Mouse (Mus musculus): Measurements from ENCODE around the gene Rhox4e. TPM values are rescaled to one million over a fixed set of nuclear protein-coding genes. Genes with fewer than 3 reads are reported as not detected.
"Not testable (repeated sequence)": the region's sequence is repeated elsewhere in the genome, so short reads cannot be mapped to it uniquely, and the experiment has no call there.

The Rhox4e gene
- not detected for total RNA-seq (2021)

- intact Hi-C loops (cut with DNase I); DNase-seq: not testable (repeated sequence)
Observed at GRCm38 (mm10) chrX:37557112-37557511, at the start of gene Rhox4e. Gene Rhox4e (plus strand): TSS chrX:37557412.

- DNase-seq; intact Hi-C loops (cut with DNase I): not testable (repeated sequence)
Observed at GRCm38 (mm10) chrX:37514059-37514458, 43.2 kb upstream of the Rhox4e start, which contains the start of gene Rhox4d. Gene Rhox4d (plus strand): TSS chrX:37514359.

- DNase-seq; intact Hi-C loops (cut with DNase I): not testable (repeated sequence)
Observed at GRCm38 (mm10) chrX:37530152-37530551, 27.1 kb upstream of the Rhox4e start, which contains the start of gene Rhox2e. Gene Rhox2e (plus strand): TSS chrX:37530452.

GRCm38 (mm10) chrX:37541719-37542118, 15.5 kb upstream of the Rhox4e start, which contains the start of gene Rhox3e:
Gene Rhox3e (plus strand): TSS chrX:37542019.
- DNase-seq; intact Hi-C loops (cut with DNase I): not testable (repeated sequence)

GRCm38 (mm10) chrX:37571105-37571504, 13.9 kb downstream of the Rhox4e start, which contains the start of gene Rhox2f:
Gene Rhox2f (plus strand): TSS chrX:37571405.
- DNase-seq; intact Hi-C loops (cut with DNase I): not testable (repeated sequence)

- DNase-seq; intact Hi-C loops (cut with DNase I): not testable (repeated sequence)
Observed at GRCm38 (mm10) chrX:37572638-37573037, 15.4 kb downstream of the Rhox4e start.

- DNase-seq; intact Hi-C loops (cut with DNase I): not testable (repeated sequence)
Observed at GRCm38 (mm10) chrX:37580692-37581091, 23.5 kb downstream of the Rhox4e start, which contains the start of gene Rhox3f. Gene Rhox3f (plus strand): TSS chrX:37580992.

GRCm38 (mm10) chrX:37607604-37608003, 50.4 kb downstream of the Rhox4e start, which contains the start of gene Rhox4f:
Gene Rhox4f (minus strand): TSS chrX:37607704.
- DNase-seq; intact Hi-C loops (cut with DNase I): not testable (repeated sequence)

Other genes starting within 250 kb of the Rhox4e start
- gene Rhox3a2, start 177.4 kb upstream of the Rhox4e start, total RNA-seq (2021), result not detected
- not detected for gene Rhox4a2, start 166.6 kb upstream of the Rhox4e start, total RNA-seq (2021)
- gene Rhox2b, start 145.3 kb upstream of the Rhox4e start, total RNA-seq (2021), result not detected
- gene Rhox4b, start 124.9 kb upstream of the Rhox4e start, total RNA-seq (2021), result not detected
- gene Rhox2c, start 103.7 kb upstream of the Rhox4e start, total RNA-seq (2021), result not detected
- not detected for gene Rhox3c, start 98.8 kb upstream of the Rhox4e start, total RNA-seq (2021)
- not detected for gene Rhox4c, start 77.1 kb upstream of the Rhox4e start, total RNA-seq (2021)
- gene Rhox2d, start 64.0 kb upstream of the Rhox4e start, total RNA-seq (2021), result not detected
- gene Rhox4d, start 43.1 kb upstream of the Rhox4e start, total RNA-seq (2021), result not detected
- gene Rhox2e, start 27.0 kb upstream of the Rhox4e start, total RNA-seq (2021), result not detected
- not detected for gene Rhox3e, start 15.4 kb upstream of the Rhox4e start, total RNA-seq (2021)
- gene Rhox2f, start 14.0 kb downstream of the Rhox4e start, total RNA-seq (2021), result not detected
- not detected for gene Rhox3f, start 23.6 kb downstream of the Rhox4e start, total RNA-seq (2021)
- gene Rhox4f, start 50.3 kb downstream of the Rhox4e start, total RNA-seq (2021), result not detected
- gene Rhox3g, start 71.2 kb downstream of the Rhox4e start, total RNA-seq (2021), result not detected
- not detected for gene Rhox2g, start 86.1 kb downstream of the Rhox4e start, total RNA-seq (2021)
- not detected for gene Rhox4g, start 93.9 kb downstream of the Rhox4e start, total RNA-seq (2021)
- not detected for gene Rhox3h, start 111.4 kb downstream of the Rhox4e start, total RNA-seq (2021)
- gene Rhox2h, start 115.9 kb downstream of the Rhox4e start, total RNA-seq (2021), result not detected
- not detected for gene Rhox5, start 247.4 kb downstream of the Rhox4e start, total RNA-seq (2021)

Measured in left cerebral cortex, postnatal 4 days (tissue).